ENCODE assay signal across 16 mouse cellular contexts in genomic region chrX:68486585-68486984, GRCm38 (mm10).
"Had no signal": no experiment of that assay in that cellular context is flagged by ENCODE, and none has a peak within 500 bp of the region (broad histone marks: within the 10 kb centered on the region; RNA-seq: fewer than 3 reads in every experiment).

No protein-coding gene starts in this region.

- H3K9ac ChIP-seq: lung, embryonic 14.5 days; midbrain, embryonic 12.5 days; neural tube, embryonic 12.5 days had no signal

- H3K4me3 ChIP-seq: midbrain, embryonic 10.5 days; midbrain, embryonic 12.5 days; neural tube, embryonic 12.5 days had no signal

- H3K4me2 ChIP-seq: lung, embryonic 14.5 days; midbrain, embryonic 12.5 days; neural tube, embryonic 12.5 days had no signal

- H3K27me3 ChIP-seq: midbrain, embryonic 12.5 days; neural tube, embryonic 12.5 days had no signal

- H3K4me1 ChIP-seq: midbrain, embryonic 10.5 days; midbrain, embryonic 12.5 days; neural tube, embryonic 12.5 days had no signal

- H3K36me3 ChIP-seq: midbrain, embryonic 10.5 days; midbrain, embryonic 12.5 days; neural tube, embryonic 12.5 days had no signal

- DNase-seq: lung, adult 18-20 months; lung, embryonic 14.5 days; lung, postnatal 10 days; lung, postnatal 4 days; midbrain, embryonic 14.5 days; retina, postnatal 1 day; right cerebral cortex, adult 18-20 months; right cerebral cortex, postnatal 25 days; right cerebral cortex, postnatal 4 days; spleen, adult 18-20 months; thymus, adult 18-20 months; thymus, postnatal 14 days; thymus, postnatal 36 days had no signal

- H3K27ac ChIP-seq: midbrain, embryonic 10.5 days; midbrain, embryonic 12.5 days; neural tube, embryonic 12.5 days had no signal

- H3K9me3 ChIP-seq: midbrain, embryonic 10.5 days; midbrain, embryonic 12.5 days; neural tube, embryonic 12.5 days had no signal
